Mouse (Mus musculus): Measurements from ENCODE around the gene Ube2r2. TPM values are rescaled to one million over a fixed set of nuclear protein-coding genes. Genes with fewer than 3 reads are reported as not detected.

Ube2r2 gene
- total and polyA plus RNA-seq, 2 experiments: 30.4 to 40.4 TPM

GRCm38 (mm10) chr4:41202135-41202534 lies 66.6 kb downstream of the Ube2r2 start:
- no peak overlapping the region for H3K9ac ChIP-seq (ENCODE audit: low read depth, low read length)
- no peak overlapping the region for H3K27ac ChIP-seq (replicated peaks; ENCODE audit: insufficient read depth, low read depth, low read length)
- DNase-seq (ENCODE audit: extremely low read depth, low read depth, low spot score): no peak
- 96% methylated on average over 8 of the region's 8 CpGs for WGBS
- H3K36me3 ChIP-seq (ENCODE audit: control insufficient read depth, insufficient read depth, low read length): peaks cover 51% of the 10 kb centered on the region
- H3K4me1 ChIP-seq (ENCODE audit: control insufficient read depth, insufficient read depth, low read length): no peaks in the 10 kb centered on the region
- H3K4me3 ChIP-seq (ENCODE audit: insufficient read depth, low read depth, low read length): no peak overlapping the region
- no peaks in the 10 kb centered on the region for H3K27me3 ChIP-seq (ENCODE audit: control insufficient read depth, insufficient read depth, low read length)
- no peak for TF ChIP-seq POLR2A (IDR thresholded peaks at IDR 0.05; ENCODE audit: extremely low read depth, insufficient read depth, low read length)
- no peak for TF ChIP-seq CTCF (IDR thresholded peaks at IDR 0.05; ENCODE audit: low read depth, low read length)
- no peaks in the 10 kb centered on the region; the same call in 1 of the 2 replicates for H3K79me2 ChIP-seq (ENCODE audit: control insufficient read depth, insufficient read depth, low read length)

DNA sequence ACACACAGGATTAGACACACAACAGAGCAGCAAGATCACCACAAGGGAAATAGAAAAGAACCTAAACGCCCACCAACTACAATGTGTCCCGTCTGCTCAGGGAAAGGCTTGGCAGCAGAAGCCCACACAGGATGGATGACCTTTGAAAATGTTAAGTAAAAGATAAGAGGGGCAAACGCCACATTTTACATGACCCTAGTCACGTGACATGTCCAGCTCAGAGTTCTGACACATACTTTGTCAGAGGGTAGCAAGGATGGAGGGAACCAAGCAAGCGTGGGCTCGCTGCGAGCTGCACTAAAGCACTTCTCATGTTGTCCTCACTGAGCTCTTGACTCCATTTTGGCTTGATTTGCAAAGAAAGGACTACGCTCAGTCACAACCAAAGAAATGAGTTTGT lies 70.2 kb downstream of the Ube2r2 start:
- H3K36me3 ChIP-seq (ENCODE audit: control insufficient read depth, insufficient read depth, low read length): peaks cover 67% of the 10 kb centered on the region
- no peaks in the 10 kb centered on the region; the same call in 1 of the 2 replicates for H3K79me2 ChIP-seq (ENCODE audit: control insufficient read depth, insufficient read depth, low read length)
- no peaks in the 10 kb centered on the region for H3K27me3 ChIP-seq (ENCODE audit: control insufficient read depth, insufficient read depth, low read length)
- no peak overlapping the region for H3K4me3 ChIP-seq (ENCODE audit: insufficient read depth, low read depth, low read length)
- no peak overlapping the region for H3K9ac ChIP-seq (ENCODE audit: low read depth, low read length)
- WGBS: 86% methylated on average over 8 of the region's 8 CpGs
- DNase-seq (ENCODE audit: extremely low read depth, low read depth, low spot score): no peak
- H3K4me1 ChIP-seq (ENCODE audit: control insufficient read depth, insufficient read depth, low read length): no peaks in the 10 kb centered on the region
- TF ChIP-seq POLR2A (IDR thresholded peaks at IDR 0.05; ENCODE audit: extremely low read depth, insufficient read depth, low read length) (no peak), CTCF (IDR thresholded peaks at IDR 0.05; ENCODE audit: low read depth, low read length) (no peak)
- no peak overlapping the region for H3K27ac ChIP-seq (replicated peaks; ENCODE audit: insufficient read depth, low read depth, low read length)

DNA sequence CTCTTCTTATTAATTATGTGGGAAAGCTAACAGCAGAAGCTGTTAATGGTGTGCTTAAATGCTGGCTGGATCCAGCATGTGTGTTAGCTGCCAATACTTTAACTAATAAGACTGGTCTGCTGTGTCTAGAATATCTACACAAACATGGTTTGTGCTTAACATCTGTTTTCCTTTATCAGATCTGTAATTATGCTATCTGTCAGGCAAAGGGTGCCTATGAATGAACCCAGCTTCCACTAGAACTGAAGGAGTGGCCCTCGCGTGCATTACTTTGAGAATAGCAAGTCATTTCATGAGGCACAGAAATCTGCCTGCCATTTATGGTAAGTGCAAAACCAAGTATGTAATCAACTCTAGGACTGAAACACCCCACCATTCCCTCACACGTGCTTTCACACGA lies 72.5 kb downstream of the Ube2r2 start:
- Histone ChIP-seq H3K9ac (ENCODE audit: low read depth, low read length) (no peak overlapping the region), H3K79me2 (ENCODE audit: control insufficient read depth, insufficient read depth, low read length) (no peaks in the 10 kb centered on the region; the same call in 1 of the 2 replicates), H3K4me1 (ENCODE audit: control insufficient read depth, insufficient read depth, low read length) (no peaks in the 10 kb centered on the region), H3K4me3 (ENCODE audit: insufficient read depth, low read depth, low read length) (no peak overlapping the region), H3K27ac (replicated peaks; ENCODE audit: insufficient read depth, low read depth, low read length) (no peak overlapping the region), H3K27me3 (ENCODE audit: control insufficient read depth, insufficient read depth, low read length) (no peaks in the 10 kb centered on the region), H3K36me3 (ENCODE audit: control insufficient read depth, insufficient read depth, low read length) (peaks cover 58% of the 10 kb centered on the region)
- no peak for DNase-seq (ENCODE audit: extremely low read depth, low read depth, low spot score)
- WGBS: 86% methylated on average over 4 of the region's 4 CpGs
- no peak for TF ChIP-seq CTCF (IDR thresholded peaks at IDR 0.05; ENCODE audit: low read depth, low read length)
- no peak for TF ChIP-seq POLR2A (IDR thresholded peaks at IDR 0.05; ENCODE audit: extremely low read depth, insufficient read depth, low read length)

- no peaks in the 10 kb centered on the region for H3K79me2 ChIP-seq (ENCODE audit: control insufficient read depth, insufficient read depth, low read length)
- H3K27ac ChIP-seq (replicated peaks; ENCODE audit: insufficient read depth, low read depth, low read length): no peak overlapping the region
- no peak overlapping the region for H3K9ac ChIP-seq (ENCODE audit: low read depth, low read length)
- no peak overlapping the region for H3K4me3 ChIP-seq (ENCODE audit: insufficient read depth, low read depth, low read length)
- H3K4me1 ChIP-seq (ENCODE audit: control insufficient read depth, insufficient read depth, low read length): no peaks in the 10 kb centered on the region
- 88% methylated on average over 1 of the region's 1 CpGs for WGBS
- no peaks in the 10 kb centered on the region for H3K27me3 ChIP-seq (ENCODE audit: control insufficient read depth, insufficient read depth, low read length)
- no peak for DNase-seq (ENCODE audit: extremely low read depth, low read depth, low spot score)
- TF ChIP-seq CTCF (IDR thresholded peaks at IDR 0.05; ENCODE audit: low read depth, low read length) (no peak), POLR2A (IDR thresholded peaks at IDR 0.05; ENCODE audit: extremely low read depth, insufficient read depth, low read length) (no peak)
- H3K36me3 ChIP-seq (ENCODE audit: control insufficient read depth, insufficient read depth, low read length): peaks cover 55% of the 10 kb centered on the region
These were observed 89.9 kb downstream of the Ube2r2 start for GRCm38 (mm10) chr4:41225412-41225811.

DNA sequence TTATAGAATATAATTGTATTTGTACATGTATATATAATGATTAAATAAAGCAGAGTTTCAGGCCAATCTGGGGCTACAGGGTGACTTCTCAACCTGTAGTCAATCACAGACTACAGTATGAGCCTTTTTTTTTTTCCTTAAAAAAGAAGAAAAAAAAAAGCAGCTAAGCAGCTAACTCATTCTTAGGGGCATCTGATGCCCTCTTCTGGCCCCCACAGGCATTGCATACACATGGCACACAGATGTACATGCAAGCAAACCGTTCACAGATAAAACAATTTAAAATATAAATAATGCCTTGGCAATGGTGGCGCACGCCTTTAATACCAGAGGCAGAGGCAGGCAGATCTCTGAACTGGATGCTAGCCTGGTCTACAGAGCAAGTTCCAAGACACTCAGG lies 90.8 kb downstream of the Ube2r2 start:
- H3K36me3 ChIP-seq (ENCODE audit: control insufficient read depth, insufficient read depth, low read length): peaks cover 50% of the 10 kb centered on the region
- no peaks in the 10 kb centered on the region for H3K79me2 ChIP-seq (ENCODE audit: control insufficient read depth, insufficient read depth, low read length)
- H3K9ac ChIP-seq (ENCODE audit: low read depth, low read length): no peak overlapping the region
- no peaks in the 10 kb centered on the region for H3K27me3 ChIP-seq (ENCODE audit: control insufficient read depth, insufficient read depth, low read length)
- H3K4me3 ChIP-seq (ENCODE audit: insufficient read depth, low read depth, low read length): no peak overlapping the region
- H3K4me1 ChIP-seq (ENCODE audit: control insufficient read depth, insufficient read depth, low read length): no peaks in the 10 kb centered on the region
- no peak overlapping the region for H3K27ac ChIP-seq (replicated peaks; ENCODE audit: insufficient read depth, low read depth, low read length)
- WGBS: 73% methylated on average over 3 of the region's 3 CpGs
- DNase-seq (ENCODE audit: extremely low read depth, low read depth, low spot score): peak; percentile 16
- TF ChIP-seq CTCF (IDR thresholded peaks at IDR 0.05; ENCODE audit: low read depth, low read length): peak; percentile 50; the same call in 1 of the 2 replicates
- TF ChIP-seq POLR2A (IDR thresholded peaks at IDR 0.05; ENCODE audit: extremely low read depth, insufficient read depth, low read length): no peak

DNA sequence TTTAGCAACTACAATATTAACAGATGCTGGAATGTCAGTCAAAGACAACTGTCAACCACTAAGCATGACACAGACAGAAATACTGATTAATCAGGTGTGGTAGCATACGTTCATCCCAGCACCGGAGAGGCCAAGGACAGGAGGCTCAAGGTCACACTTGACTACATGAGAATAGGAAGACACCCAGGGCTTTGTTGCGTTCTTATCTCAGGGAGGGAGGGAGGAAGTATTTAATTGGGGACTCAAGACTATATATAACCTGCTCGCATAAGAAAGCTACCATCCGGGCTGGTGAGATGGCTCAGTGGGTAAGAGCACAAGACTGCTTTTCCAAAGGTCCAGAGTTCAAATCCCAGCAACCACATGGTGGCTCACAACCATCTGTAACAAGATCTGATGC lies 100.1 kb downstream of the Ube2r2 start:
- TF ChIP-seq POLR2A (IDR thresholded peaks at IDR 0.05; ENCODE audit: extremely low read depth, insufficient read depth, low read length): no peak
- DNase-seq (ENCODE audit: extremely low read depth, low read depth, low spot score): no peak
- Histone ChIP-seq H3K79me2 (ENCODE audit: control insufficient read depth, insufficient read depth, low read length) (no peaks in the 10 kb centered on the region), H3K27ac (replicated peaks; ENCODE audit: insufficient read depth, low read depth, low read length) (no peak overlapping the region), H3K36me3 (ENCODE audit: control insufficient read depth, insufficient read depth, low read length) (peaks cover 20% of the 10 kb centered on the region), H3K4me3 (ENCODE audit: insufficient read depth, low read depth, low read length) (no peak overlapping the region), H3K9ac (ENCODE audit: low read depth, low read length) (no peak overlapping the region), H3K4me1 (ENCODE audit: control insufficient read depth, insufficient read depth, low read length) (no peaks in the 10 kb centered on the region), H3K27me3 (ENCODE audit: control insufficient read depth, insufficient read depth, low read length) (no peaks in the 10 kb centered on the region)
- WGBS: 86% methylated on average over 5 of the region's 5 CpGs

Measured in liver, adult 2 months (tissue).